Mouse (Mus musculus): ENCODE data around the gene Dppa2. TPM values are rescaled to one million over a fixed set of nuclear protein-coding genes. Genes with fewer than 3 reads are reported as not detected.

The Dppa2 gene
- total RNA-seq, 1 experiment from 2014 or later: not detected

DNA sequence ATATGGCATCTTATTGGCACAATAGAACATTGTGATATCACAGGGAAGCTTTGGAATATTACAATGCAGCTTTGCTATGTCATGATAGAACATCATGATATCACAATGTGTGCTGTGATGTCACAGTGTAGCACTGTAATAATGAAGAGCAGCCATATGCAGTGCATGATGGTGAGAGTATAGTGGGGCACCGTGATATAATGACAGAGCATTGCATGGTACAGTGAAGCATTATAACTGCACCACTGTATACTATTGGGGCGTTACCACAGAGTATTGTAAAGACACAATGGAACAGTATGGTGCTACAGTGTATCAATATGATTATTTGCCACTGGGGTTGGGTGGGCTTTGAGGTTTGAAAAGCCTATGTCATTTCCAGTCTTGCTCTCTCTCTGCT lies 40.5 kb downstream of the Dppa2 start:
- no peak for DNase-seq

- DNase-seq: no peak
These were observed 43.5 kb downstream of the Dppa2 start for GRCm38 (mm10) chr16:48347246-48347645.

DNA sequence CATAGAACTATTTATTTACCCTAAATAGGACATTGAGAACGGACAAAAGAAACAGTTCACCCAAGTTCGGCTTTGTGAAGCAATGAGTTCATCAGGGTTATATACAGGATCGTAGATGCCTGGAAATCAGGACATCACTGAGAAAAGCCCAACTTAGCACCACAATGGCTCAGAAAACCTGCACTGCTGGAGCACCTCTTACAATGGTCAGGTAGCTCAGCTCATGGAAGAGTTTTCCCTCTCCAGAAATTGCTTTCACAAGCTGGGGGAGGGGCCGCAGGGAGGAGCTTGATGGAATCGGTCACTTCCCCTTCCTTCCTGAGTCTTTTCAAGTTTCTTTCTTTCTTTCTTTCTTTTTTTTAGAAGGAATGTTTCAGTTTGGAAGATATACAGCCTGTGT lies 52.0 kb downstream of the Dppa2 start:
- no peak for DNase-seq

DNA sequence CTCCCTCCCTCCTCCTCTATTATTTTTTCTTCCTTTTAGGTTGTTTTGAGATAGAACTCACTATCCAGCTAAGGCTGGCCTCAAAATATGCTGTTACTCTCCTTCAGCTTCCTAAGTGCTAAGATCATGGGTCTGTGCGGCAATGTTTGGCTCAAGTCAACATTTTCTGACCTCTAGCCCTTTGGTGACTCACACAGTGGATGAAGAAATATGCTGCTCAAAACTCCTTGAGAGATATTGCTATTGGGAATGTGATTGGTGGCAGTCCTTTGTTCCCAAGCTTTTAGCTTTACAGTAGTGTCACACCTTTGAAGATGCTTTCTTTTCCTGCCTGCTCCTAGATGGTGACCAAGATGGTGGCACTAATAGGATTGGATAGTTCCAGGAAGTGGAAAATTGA lies 52.7 kb downstream of the Dppa2 start:
- DNase-seq: peak; percentile 30

GRCm38 (mm10) chr16:48360887-48361286 lies 57.2 kb downstream of the Dppa2 start:
- no peak for DNase-seq

GRCm38 (mm10) chr16:48366801-48367200 lies 63.1 kb downstream of the Dppa2 start:
- no peak for DNase-seq

DNA sequence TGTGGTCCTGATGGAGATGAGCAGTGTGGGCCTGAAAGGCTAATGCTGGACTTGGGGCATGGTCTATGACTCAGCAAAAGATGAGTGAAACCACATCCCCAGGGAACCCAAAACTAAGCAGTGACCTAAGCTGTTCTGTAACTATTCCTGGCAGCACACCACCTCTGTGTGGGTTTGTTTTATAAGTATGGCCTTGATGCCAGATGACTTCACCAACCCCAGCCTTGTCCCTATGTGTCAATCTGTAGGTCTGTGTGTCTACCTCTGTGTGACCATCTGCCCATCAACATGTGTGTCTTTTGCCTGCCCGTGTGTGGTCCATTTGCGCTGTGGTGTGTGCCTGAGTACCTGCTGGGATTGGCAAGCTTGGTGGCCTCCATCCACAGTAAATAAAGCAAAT lies 64.4 kb downstream of the Dppa2 start:
- peak; percentile 35 for DNase-seq

Other genes starting within 250 kb of the Dppa2 start
- gene Dppa4, start 20.2 kb upstream of the Dppa2 start, total RNA-seq (2021): not detected in 2 replicates
- not detected in 2 replicates for gene Gm5485, start 108.5 kb downstream of the Dppa2 start, total RNA-seq (2021)
- gene Morc1, start 127.3 kb downstream of the Dppa2 start, total RNA-seq (2021): not detected in 2 replicates